Mouse (Mus musculus) T-helper 1 cell (primary cell): ENCODE measurements around the gene Pex11b.
"Not testable (repeated sequence)": the region's sequence is repeated elsewhere in the genome, so short reads cannot be mapped to it uniquely, and the experiment has no call there.

ENCODE experiments used
- in situ Hi-C: fragments of 300-600 bp; cut with MboI, MseI; formaldehyde crosslinking; loops from one replicate; pipeline ENCODE4 v1.15.1; 2025; ENCODE audit warnings: high pct_unique_total_duplicates

The Pex11b gene

DNA sequence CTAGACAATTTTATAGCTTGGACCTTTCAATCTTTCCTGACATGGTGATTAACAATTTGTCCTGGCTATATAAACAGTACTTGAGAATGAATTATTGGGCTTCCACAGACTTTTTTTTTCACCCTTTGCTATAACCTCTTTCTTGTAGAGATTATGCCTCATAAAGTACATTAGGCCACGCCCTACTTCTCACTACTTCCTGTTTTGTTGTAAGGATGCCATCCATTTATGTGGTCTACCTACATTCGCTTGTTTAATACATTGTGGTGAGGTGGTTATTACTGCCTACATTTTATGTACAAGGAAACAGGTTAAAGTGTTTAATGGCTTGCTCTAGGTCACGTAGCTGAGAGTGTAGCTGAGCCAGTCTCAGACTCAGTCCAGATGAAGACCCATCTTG, 40.0 kb downstream of the Pex11b start:
- in situ Hi-C loops = no loop called here

DNA sequence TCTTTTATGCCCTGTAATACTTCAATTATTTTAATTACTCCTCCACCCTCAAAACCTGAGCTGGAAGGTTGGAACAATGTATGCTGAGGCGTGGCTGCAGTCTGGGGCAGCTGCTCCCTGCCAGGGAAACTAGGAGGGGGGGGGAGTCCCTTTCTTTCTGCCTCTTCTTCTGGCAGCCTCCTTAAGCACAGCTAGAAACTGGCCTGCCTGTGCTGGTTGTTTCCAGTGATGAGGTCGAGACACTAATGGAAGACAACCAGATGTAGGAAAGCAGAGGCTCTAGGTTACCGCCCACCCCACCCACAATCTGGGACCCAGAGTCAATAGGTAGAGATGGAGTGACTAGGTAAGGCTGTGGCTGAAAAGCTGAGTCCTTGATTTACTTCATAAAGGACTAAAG, 40.5 kb downstream of the Pex11b start:
- in situ Hi-C loops = no loop called here

DNA sequence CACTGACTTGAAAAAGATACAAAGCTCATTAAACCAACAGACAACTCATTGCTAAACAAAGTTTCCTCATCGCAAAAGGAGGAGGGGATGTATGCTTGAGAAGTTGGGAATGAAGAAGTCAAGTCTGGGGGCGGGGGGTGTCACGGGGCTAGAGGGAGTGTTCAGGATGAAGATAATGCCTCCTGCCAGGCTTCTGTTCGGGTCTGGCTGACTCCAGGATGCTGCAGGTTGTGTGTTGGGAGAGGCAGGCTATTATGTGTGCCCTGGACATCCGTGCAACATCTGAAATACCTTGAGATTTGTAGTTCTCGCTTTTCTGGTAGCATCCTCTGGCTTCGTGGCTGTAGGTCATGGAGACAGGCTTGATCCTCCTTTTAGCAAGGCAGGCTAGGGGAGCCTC, 43.3 kb downstream of the Pex11b start:
- in situ Hi-C loops = no loop called here

DNA sequence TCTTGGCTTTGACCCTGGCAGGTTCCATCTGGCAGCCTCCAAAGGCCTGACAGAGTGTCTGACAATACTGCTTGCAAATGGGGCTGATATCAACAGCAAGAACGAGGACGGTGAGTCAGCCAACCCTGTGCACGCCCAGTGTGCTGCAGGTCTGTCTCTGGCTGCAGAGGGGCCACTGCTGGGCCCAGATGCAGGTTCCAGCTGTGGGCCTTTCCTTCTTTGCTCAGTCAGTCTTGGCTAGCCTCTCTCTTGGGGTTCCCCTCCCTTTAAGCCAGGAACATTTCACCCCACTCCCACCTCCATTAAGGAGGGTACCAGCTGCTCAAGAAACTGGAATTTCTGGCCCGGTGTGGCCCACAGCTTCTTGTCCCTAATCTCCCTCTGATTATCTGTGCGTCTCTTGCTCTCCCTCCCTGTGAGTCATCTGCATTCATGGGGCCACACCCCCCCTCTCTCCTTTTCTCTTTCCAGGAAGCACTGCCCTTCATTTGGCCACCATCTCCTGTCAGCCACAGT, 44.0 kb downstream of the Pex11b start:
- in situ Hi-C loops = no loop called here

DNA sequence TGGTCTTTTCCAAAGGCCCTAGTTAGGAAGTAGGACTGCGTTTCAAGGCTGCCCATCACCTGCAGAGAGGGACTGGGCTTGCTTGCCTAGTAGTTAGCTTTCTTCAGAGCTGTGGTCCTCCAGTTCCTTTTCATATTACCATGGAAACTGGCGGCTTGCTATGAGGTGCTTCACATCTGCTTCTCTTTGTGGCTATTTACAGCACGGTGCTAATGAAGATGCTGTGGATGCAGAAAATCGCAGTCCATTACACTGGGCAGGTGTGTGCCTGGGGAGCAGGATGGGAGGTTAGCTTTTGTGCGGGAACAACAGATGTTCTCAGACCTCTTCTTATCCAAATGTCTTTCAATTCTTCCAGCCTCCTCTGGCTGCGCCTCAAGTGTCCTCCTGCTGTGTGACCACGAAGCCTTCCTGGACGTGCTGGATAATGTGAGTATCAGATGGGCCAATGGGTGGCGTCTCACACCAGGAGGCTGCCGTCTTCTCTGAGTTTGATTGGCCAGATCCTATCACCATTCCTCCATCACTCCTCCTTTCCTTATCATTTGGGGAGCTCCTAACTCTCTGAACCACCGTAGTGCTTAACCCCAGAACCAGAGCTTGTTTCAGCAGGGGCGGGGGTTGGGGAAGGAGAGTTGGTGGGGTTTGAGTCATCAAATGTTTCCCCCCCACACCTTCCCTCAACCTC, 45.2 kb downstream of the Pex11b start:
- in situ Hi-C loops = no loop called here

DNA sequence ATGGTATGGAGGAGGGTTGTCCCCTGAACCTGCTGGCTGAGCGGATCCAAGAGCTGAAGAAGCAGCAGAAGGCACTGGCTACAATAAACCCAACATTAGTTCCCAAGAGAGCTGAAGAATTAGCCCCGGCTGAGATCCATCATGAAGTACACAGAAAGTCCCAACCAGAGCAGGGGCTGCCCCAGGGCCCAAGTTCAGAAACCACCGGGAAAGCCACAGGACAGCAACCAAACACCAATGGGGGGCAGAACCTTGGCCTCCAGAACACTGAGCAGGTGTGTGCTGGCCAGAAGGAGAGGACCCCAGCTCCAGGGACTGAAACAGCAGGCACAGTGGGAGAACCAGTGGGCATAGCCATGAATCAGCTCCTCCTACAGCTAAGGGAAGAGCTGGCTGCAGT, 48.3 kb downstream of the Pex11b start:
- in situ Hi-C loops = no loop called here

DNA sequence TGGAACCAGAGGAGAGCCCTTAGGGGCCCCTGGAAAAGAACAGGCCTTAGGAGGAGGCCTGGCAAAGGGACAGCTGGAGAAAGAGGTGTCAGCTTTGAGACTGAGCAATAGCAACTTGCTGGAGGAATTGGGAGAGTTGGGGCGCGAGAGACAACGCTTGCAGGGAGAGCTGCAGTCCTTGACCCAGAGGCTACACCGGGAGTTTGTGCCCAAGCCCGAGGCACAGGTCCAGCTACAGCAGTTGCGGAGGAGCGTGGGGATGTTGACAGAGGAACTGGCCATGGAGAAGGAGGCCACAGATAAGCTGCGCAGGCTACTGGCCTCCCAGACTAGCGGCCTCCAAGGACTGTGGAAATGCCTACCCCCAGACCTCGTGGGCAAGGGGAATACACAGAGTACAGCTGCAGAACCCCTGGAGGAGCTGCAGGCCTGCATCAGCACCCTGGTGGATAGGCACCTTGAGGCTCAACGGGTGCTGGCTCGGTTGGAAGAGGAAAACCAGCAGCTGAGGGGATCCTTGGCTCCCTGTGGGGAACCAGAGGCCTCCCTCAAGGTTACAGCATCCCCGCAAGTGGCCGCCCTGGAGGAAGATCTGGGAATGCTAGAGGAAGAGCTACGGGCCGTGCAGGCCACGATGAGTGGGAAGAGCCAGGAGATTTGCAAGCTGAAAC, 49.1 kb downstream of the Pex11b start:
- in situ Hi-C loops = no loop called here

DNA sequence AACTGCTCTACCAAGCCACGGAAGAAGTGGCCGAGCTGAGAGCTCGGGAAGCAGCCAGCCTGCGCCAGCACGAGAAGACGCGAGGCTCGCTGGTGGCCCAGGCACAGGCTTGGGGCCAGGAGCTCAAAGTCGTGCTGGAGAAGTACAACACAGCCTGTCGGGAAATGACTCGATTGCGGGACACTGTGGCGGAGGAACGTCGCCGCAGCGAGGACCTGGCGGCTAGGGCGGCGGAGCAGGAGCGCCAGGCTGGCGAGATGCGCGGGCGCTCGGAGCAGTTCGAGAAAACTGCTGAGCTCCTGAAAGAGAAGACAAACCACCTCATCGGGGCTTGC, 49.6 kb downstream of the Pex11b start:
- in situ Hi-C loops = no loop called here

DNA sequence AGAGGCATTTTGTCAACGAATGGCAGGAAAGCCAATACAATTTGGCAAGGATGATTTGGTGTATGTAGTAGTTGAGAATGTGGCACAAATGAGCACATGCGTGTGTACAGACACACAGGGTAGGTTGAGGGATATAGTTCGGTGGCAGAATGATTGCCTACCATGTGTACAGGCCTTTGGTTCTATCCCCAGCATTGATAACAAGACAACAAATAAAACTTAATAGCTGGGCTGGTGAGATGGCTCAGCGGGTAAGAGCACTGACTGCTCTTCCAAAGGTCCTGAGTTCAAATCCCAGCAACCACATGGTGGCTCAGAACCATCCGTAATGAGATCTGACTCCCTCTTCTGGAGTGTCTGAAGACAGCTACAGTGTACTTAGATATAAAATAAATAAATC, 50.9 kb downstream of the Pex11b start:
- in situ Hi-C loops = not testable (repeated sequence)

DNA sequence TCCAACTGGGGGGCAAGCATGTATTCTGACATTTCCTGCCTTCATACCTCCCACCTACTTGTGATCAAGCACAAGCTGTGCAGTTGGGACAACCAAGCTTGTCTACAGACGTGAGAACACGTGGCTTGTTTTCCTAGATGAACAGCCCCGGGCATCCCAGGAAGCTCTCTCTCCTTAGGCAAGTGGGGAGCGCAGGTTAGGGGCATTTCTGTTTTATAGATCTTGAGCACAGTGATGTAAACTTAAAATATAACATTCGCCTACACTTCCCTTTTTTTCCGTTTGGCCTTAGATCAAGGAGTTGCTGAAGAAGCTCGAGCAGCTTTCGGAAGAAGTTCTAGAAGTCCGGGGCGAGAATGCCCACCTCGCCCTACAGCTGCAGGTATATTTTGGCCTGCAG, 53.7 kb downstream of the Pex11b start:
- in situ Hi-C loops = no loop called here

DNA sequence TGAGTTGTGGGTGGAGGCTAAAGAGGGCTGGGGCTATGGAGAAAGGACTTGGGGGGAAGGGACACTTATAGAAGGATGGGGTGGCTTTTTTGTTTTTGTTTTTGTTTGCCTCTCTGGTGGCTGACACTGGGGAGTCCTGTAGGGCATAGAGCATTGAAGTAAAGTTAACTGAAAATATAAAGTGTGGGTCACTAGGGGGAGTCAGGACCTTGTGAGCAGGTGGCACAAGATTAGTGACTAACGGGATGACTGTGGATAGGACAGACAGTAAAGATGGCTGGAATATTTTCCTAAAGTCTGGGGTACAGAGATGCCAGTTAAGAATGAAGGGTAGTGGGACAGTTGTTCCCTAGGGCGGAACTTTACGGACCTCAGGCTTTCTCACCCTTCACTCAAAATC, 55.1 kb downstream of the Pex11b start:
- in situ Hi-C loops = no loop called here

DNA sequence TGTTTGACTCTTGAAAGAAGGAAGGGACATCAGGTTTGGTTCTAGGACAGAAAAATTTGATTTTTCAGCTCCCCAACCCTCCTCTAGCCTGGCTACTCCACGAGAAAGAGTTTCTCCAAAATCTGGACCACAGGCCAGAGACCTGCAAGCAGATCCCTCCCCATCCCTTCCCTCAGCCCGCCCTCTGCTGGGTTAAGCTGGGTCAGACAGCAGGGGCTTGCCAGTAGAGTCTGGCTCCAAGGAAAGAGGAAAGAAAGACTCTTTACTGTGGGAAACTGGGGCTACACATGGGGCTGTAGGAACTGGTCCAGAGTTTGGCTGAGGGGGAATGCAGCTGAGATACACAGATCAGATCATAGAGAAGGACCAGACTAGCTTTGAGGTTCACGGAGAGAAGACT, 57.3 kb downstream of the Pex11b start:
- in situ Hi-C loops = no loop called here

DNA sequence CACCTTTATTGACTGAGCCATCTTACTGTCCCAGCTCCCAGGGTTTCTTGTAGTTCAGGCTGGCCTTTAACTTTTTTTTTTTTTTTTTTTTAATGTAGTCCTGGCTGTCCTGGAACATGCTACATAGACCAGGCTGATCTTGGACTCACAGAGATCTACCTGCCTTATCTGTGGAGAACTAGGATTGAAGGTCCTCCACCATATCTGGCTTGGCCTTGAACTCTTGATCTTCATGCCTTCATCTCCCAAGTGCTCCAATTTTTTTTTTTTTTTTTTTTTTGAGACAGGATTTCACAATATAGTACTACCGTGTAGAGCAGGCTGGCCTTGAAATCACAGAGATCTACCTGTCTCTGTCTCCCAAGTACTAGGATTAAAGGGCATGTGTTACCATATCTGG, 58.4 kb downstream of the Pex11b start:
- in situ Hi-C loops = no loop called here
